Comparison of ENCODE assay signal across 31 mouse cellular contexts in the genomic region with DNA sequence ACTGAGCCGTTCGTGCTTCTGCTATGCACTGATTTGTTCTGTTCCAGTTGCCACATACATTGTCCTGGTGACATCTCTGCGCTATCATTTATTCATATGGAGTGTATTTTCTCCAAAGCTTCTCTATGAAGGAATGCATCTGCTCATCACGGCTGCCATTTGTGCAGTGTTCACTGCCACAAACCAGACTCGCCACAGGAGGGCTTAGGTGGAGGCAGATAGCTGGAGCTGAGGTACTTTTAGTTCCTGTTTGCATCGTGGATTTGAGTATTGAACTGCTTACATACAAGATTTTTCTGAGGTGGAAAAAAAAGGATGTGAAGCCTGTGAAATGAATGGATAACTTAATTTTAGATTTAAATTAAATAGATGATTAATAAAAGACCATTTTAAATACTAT. TPM values are rescaled to one million over a fixed set of nuclear protein-coding genes. Genes with fewer than 3 reads are reported as not detected.
DNase-seq lines count a peak whose midpoint lies in the region; TF ChIP-seq lines count a peak whose summit lies in the region.
"Had no signal": no experiment of that assay in that cellular context is flagged by ENCODE, and none has a peak within 500 bp of the region (broad histone marks: within the 10 kb centered on the region; RNA-seq: fewer than 3 reads in every experiment).

No protein-coding gene starts in this region.

- TF ChIP-seq RAD21 in CH12.LX (IDR thresholded peaks at IDR 0.05; ENCODE audit: low read depth, low read length) = no peak

- dilution Hi-C loops in CH12.LX (cut with MboI; ENCODE audit: extremely low pct_ligation_motif_present, extremely low pct_unique_long_range_greater_than_20kb, low sequenced_read_pairs) = no loop called here

- TF ChIP-seq EP300 in CH12.LX (IDR thresholded peaks at IDR 0.05; ENCODE audit: low read length) = no peak

- no peak overlapping the region for H3K9ac ChIP-seq in CH12.LX (ENCODE audit: insufficient read depth, low read depth)
- H3K9ac ChIP-seq: forebrain, embryonic 13.5 days; hindbrain, embryonic 13.5 days; intestine, embryonic 15.5 days had no signal

- H3K9me3 ChIP-seq in CH12.LX (replicated peaks; ENCODE audit: low read length) = no peaks in the 10 kb centered on the region
- H3K9me3 ChIP-seq: forebrain, embryonic 10.5 days; forebrain, embryonic 13.5 days; G1E; hindbrain, embryonic 10.5 days; hindbrain, embryonic 13.5 days; intestine, embryonic 15.5 days had no signal

- in situ Hi-C loops in CH12.LX (cut with MboI; ENCODE audit: low pct_ligation_motif_present, low pct_unique_long_range_greater_than_20kb, low sequenced_read_pairs) = no loop called here

- no peaks in the 10 kb centered on the region for H3K79me2 ChIP-seq in CH12.LX (replicated peaks; ENCODE audit: control insufficient read depth, extremely low read depth, insufficient read depth, poor library complexity, severe bottlenecking)

- no peak overlapping the region for H3K27ac ChIP-seq in layer of hippocampus, adult 2 months
- H3K27ac ChIP-seq in CH12.LX (ENCODE audit: insufficient read depth, low read depth) = no peak overlapping the region
- H3K27ac ChIP-seq: forebrain, embryonic 10.5 days; forebrain, embryonic 13.5 days; hindbrain, embryonic 10.5 days; hindbrain, embryonic 13.5 days; intestine, embryonic 15.5 days had no signal

- no peaks in the 10 kb centered on the region for H3K4me1 ChIP-seq in CH12.LX (ENCODE audit: control insufficient read depth in 1 of 2, insufficient read depth in 2 of 2)
- H3K4me1 ChIP-seq: forebrain, embryonic 10.5 days; forebrain, embryonic 13.5 days; hindbrain, embryonic 10.5 days; hindbrain, embryonic 13.5 days; intestine, embryonic 15.5 days had no signal

- TF ChIP-seq CTCF in layer of hippocampus, adult 2 months (conservative IDR thresholded peaks at IDR 0.05) = peak; percentile 61
- no peak for TF ChIP-seq CTCF in CH12.LX (conservative IDR thresholded peaks at IDR 0.05 in 1 of 2, IDR thresholded peaks at IDR 0.05 in 1 of 2; ENCODE audit: low read depth in 2 of 2, low read length in 2 of 2)

- peaks cover 38 to 70% of the 10 kb centered on the region in 2 experiments for H3K36me3 ChIP-seq in CH12.LX (replicated peaks in 1 of 2; ENCODE audit: control insufficient read depth in 1 of 2, insufficient read depth in 1 of 2, low read length in 1 of 2)

- H3K27me3 ChIP-seq in CH12.LX (replicated peaks) = no peaks in the 10 kb centered on the region
- H3K27me3 ChIP-seq: forebrain, embryonic 13.5 days; hindbrain, embryonic 13.5 days; intestine, embryonic 15.5 days had no signal

- H3K4me2 ChIP-seq in CH12.LX (ENCODE audit: insufficient read depth, low read depth, poor library complexity, severe bottlenecking) = no peak overlapping the region
- H3K4me2 ChIP-seq: forebrain, embryonic 13.5 days; heart, embryonic 11.5 days; hindbrain, embryonic 13.5 days; intestine, embryonic 15.5 days had no signal

- no peak for TF ChIP-seq POLR2A in CH12.LX (IDR thresholded peaks at IDR 0.05; ENCODE audit: low read depth, low read length)

- no peak for DNase-seq in layer of hippocampus, adult 2 months (ENCODE audit: low spot score in 2 of 2)
- no peak for DNase-seq in layer of hippocampus, postnatal 36 days
- DNase-seq in A20 (ENCODE audit: low read depth, low spot score) (peak; percentile 58), CH12.LX (ENCODE audit: extremely low read depth) (peak; percentile 12)
- DNase-seq in frontal cortex, postnatal 10 days (ENCODE audit: low spot score in 2 of 2) = no peak
- DNase-seq in spleen, postnatal 14 days (ENCODE audit: low spot score in 2 of 2) = no peak
- DNase-seq: adrenal gland, adult 2 months; adrenal gland, postnatal 14 days; cerebellum, adult 11-12 months; cerebellum, adult 8-10 months; cerebellum, postnatal 10 days; gastrocnemius, postnatal 10 days; gastrocnemius, postnatal 36 days; heart, postnatal 36 days had no signal

- no peak overlapping the region for H3K4me3 ChIP-seq in layer of hippocampus, adult 2 months
- no peak overlapping the region for H3K4me3 ChIP-seq in CH12.LX (replicated peaks in 1 of 3; ENCODE audit: low read depth in 2 of 3, low read length in 2 of 3, poor library complexity in 1 of 3)
- H3K4me3 ChIP-seq: forebrain, embryonic 10.5 days; forebrain, embryonic 13.5 days; hindbrain, embryonic 10.5 days; hindbrain, embryonic 13.5 days; intestine, embryonic 15.5 days had no signal

TF ChIP-seq in CH12.LX, 34 proteins besides CTCF, POLR2A, EP300 and RAD21:
- no peak for TF ChIP-seq ELF1 (IDR thresholded peaks at IDR 0.05; ENCODE audit: low read depth, low read length)
- no peak for TF ChIP-seq ZMIZ1 (IDR thresholded peaks at IDR 0.05; ENCODE audit: low read depth, low read length)
- TF ChIP-seq CHD1 (IDR thresholded peaks at IDR 0.05; ENCODE audit: low read depth, low read length) = no peak
- TF ChIP-seq HCFC1 (IDR thresholded peaks at IDR 0.05; ENCODE audit: low read depth, low read length) = no peak
- TF ChIP-seq MYC (IDR thresholded peaks at IDR 0.05; ENCODE audit: low read depth, low read length) = no peak
- no peak for TF ChIP-seq NRF1 (IDR thresholded peaks at IDR 0.05; ENCODE audit: low read depth, low read length)
- no peak for TF ChIP-seq SMC3 (IDR thresholded peaks at IDR 0.05; ENCODE audit: low read depth, low read length)
- no peak for TF ChIP-seq JUN (IDR thresholded peaks at IDR 0.05; ENCODE audit: insufficient read depth, low read depth, low read length)
- no peak for TF ChIP-seq PAX5 (IDR thresholded peaks at IDR 0.05; ENCODE audit: low read length)
- no peak for TF ChIP-seq BHLHE40 (IDR thresholded peaks at IDR 0.05; ENCODE audit: low read depth, low read length)

RNA-seq across cellular contexts. Expression of gene Gm42517, which starts 19.9 kb away (rescaled TPM):
- 10 to 100 TPM; 55.6 to 57.4 TPM for total RNA-seq in layer of hippocampus, adult 2 months (2021)
- 10 to 100 TPM; 56.8 to 57.5 TPM for total RNA-seq in layer of hippocampus, postnatal 36 days (2021)
- total RNA-seq in CH12.LX (2012; rRNA removed) (not detected in 2 replicates), CH12.LX (2014; rRNA removed) (not detected in 2 replicates)
- polyA plus RNA-seq in CH12.LX (2012; ENCODE audit: insufficient read length, low read depth) = not detected in 2 replicates
- total RNA-seq: G1E; granulocyte monocyte progenitor cell, adult 5-6 weeks had no signal
- polyA plus RNA-seq: embryonic facial prominence, embryonic 11.5 days; forebrain, embryonic 10.5 days; G1E; heart, postnatal 0 days; hindbrain, embryonic 10.5 days had no signal

RNA-seq across cellular contexts. Expression of gene Pigg, which starts 35.4 kb away (rescaled TPM):
- total RNA-seq in layer of hippocampus, adult 2 months (2021) = 10 to 100 TPM; 10.1 to 11.5 TPM
- total RNA-seq in layer of hippocampus, postnatal 36 days (2021) = 10 to 100 TPM; 12.3 to 14.2 TPM
- 8.2 and 9.7 TPM in 2 replicates for total RNA-seq in CH12.LX (2012; rRNA removed)
- total RNA-seq in CH12.LX (2014; rRNA removed) = 9.0 and 9.8 TPM in 2 replicates
- polyA plus RNA-seq in CH12.LX (2012; ENCODE audit: insufficient read length, low read depth) = 6.2 and 6.4 TPM in 2 replicates

RNA-seq across cellular contexts. Expression of gene Pde6b, which starts 40.3 kb away (rescaled TPM):
- under 1 TPM; 0.12 to 0.28 TPM for total RNA-seq in layer of hippocampus, adult 2 months (2021)
- total RNA-seq in layer of hippocampus, postnatal 36 days (2021) = under 1 TPM; 0.15 to 0.23 TPM
- total RNA-seq in CH12.LX (2012; rRNA removed) (0.13 TPM in 1 of 2 replicates, not detected in the other), CH12.LX (2014; rRNA removed) (not detected in 2 replicates)
- 0.11 and 0.16 TPM in 2 replicates for polyA plus RNA-seq in CH12.LX (2012; ENCODE audit: insufficient read length, low read depth)
- total RNA-seq: adrenal gland, adult 2 months; adrenal gland, postnatal 14 days; adrenal gland, postnatal 4 days; gastrocnemius, adult 18-20 months; gastrocnemius, postnatal 10 days; gastrocnemius, postnatal 36 days; granulocyte monocyte progenitor cell, adult 5-6 weeks; heart, adult 8-10 months; heart, postnatal 36 days had no signal
- polyA plus RNA-seq: adrenal gland, adult 2 months; brain, embryonic 14.5 days; embryonic facial prominence, embryonic 11.5 days; embryonic facial prominence, embryonic 14.5 days; G1E; heart, embryonic 14.5 days; hindbrain, embryonic 16.5 days had no signal

Comparison
In these comparisons a context has a peak if more than half of its experiments do, and no peak if none do; other contexts are left out.
1. DNase-seq: peak in A20 (single experiment) and CH12.LX (single experiment); none in layer of hippocampus, adult 2 months (0 of 2), layer of hippocampus, postnatal 36 days (0 of 2), frontal cortex, postnatal 10 days (0 of 2) and spleen, postnatal 14 days (0 of 2).
2. RNA of gene Gm42517, which starts 19.9 kb away (total RNA-seq): 56.8 to 57.5 TPM in layer of hippocampus, postnatal 36 days and 55.6 to 57.4 TPM in layer of hippocampus, adult 2 months; not detected in CH12.LX; every median in the first group is over 10 times any median in the second.